Mouse (Mus musculus): ENCODE measurements around the gene Vmn1r225. TPM values are rescaled to one million over a fixed set of nuclear protein-coding genes. Genes with fewer than 3 reads are reported as not detected.
"Not testable (repeated sequence)": the region's sequence is repeated elsewhere in the genome, so short reads cannot be mapped to it uniquely, and the experiment has no call there.

Vmn1r225 gene
- polyA plus RNA-seq (2016; fragmentation: Nextera tagmentation; extraction: Ambion mirVana): not detected in 2 replicates

- H3K4me1 ChIP-seq: no peaks in the 10 kb centered on the region
- H3K27ac ChIP-seq: no peak within 1 kb of the TSS
- no peaks in the 10 kb centered on the region for H3K27me3 ChIP-seq (ENCODE audit: low read depth, poor library complexity, severe bottlenecking)
- H3K36me3 ChIP-seq: no peaks in the 10 kb centered on the region
- H3K9me3 ChIP-seq (replicated peaks): no peaks in the 10 kb centered on the region
- no peak within 1 kb of the TSS for H3K4me3 ChIP-seq
- no peak for DNase-seq (ENCODE audit: low spot score)
Measured at GRCm38 (mm10) chr17:20497858-20498257, at the start of gene Vmn1r225. Vmn1r225 (plus strand) TSS chr17:20498158.

- Histone ChIP-seq H3K4me1 (no peaks in the 10 kb centered on the region), H3K4me3 (no peak overlapping the region), H3K27ac (no peak overlapping the region), H3K36me3 (no peaks in the 10 kb centered on the region), H3K9me3 (replicated peaks) (no peaks in the 10 kb centered on the region), H3K27me3 (ENCODE audit: low read depth, poor library complexity, severe bottlenecking) (no peaks in the 10 kb centered on the region)
- 83% methylated on average over 3 of the region's 3 CpGs for WGBS
- no peak for DNase-seq (ENCODE audit: low spot score)
Measured at GRCm38 (mm10) chr17:20473311-20473710, 24.6 kb upstream of the Vmn1r225 start.

- DNase-seq (ENCODE audit: low spot score): no peak
- no peaks in the 10 kb centered on the region for H3K36me3 ChIP-seq
- no peaks in the 10 kb centered on the region for H3K9me3 ChIP-seq (replicated peaks)
- no peaks in the 10 kb centered on the region for H3K27me3 ChIP-seq (ENCODE audit: low read depth, poor library complexity, severe bottlenecking)
- H3K27ac ChIP-seq: no peak within 1 kb of the TSS
- no peaks in the 10 kb centered on the region for H3K4me1 ChIP-seq
- H3K4me3 ChIP-seq: no peak within 1 kb of the TSS
Measured at GRCm38 (mm10) chr17:20481231-20481630, 16.7 kb upstream of the Vmn1r225 start, which contains the start of gene Vmn2r108. Vmn2r108 (minus strand) TSS chr17:20481331.

GRCm38 (mm10) chr17:20508247-20508646 is 10.3 kb downstream of the Vmn1r225 start:
- not testable (repeated sequence) for H3K27ac ChIP-seq; H3K27me3 ChIP-seq (ENCODE audit: low read depth, poor library complexity, severe bottlenecking); H3K36me3 ChIP-seq; H3K4me3 ChIP-seq; DNase-seq (ENCODE audit: low spot score); H3K4me1 ChIP-seq; H3K9me3 ChIP-seq (replicated peaks)

Other genes with a start within 250 kb of the Vmn1r225 start
- not detected in 2 replicates for gene Vmn2r106, start 212.6 kb upstream of the Vmn1r225 start, polyA plus RNA-seq (2016; fragmentation: Nextera tagmentation; extraction: Ambion mirVana)
- gene Vmn2r107, start 152.9 kb upstream of the Vmn1r225 start, polyA plus RNA-seq (2016; fragmentation: Nextera tagmentation; extraction: Ambion mirVana): not detected in 2 replicates
- gene Vmn1r224, start 84.0 kb upstream of the Vmn1r225 start, polyA plus RNA-seq (2016; fragmentation: Nextera tagmentation; extraction: Ambion mirVana): not detected in 2 replicates
- not detected in 2 replicates for gene Vmn2r108, start 16.8 kb upstream of the Vmn1r225 start, polyA plus RNA-seq (2016; fragmentation: Nextera tagmentation; extraction: Ambion mirVana)
- gene Vmn2r109, start 66.6 kb downstream of the Vmn1r225 start, polyA plus RNA-seq (2016; fragmentation: Nextera tagmentation; extraction: Ambion mirVana): not detected in 2 replicates
- not detected in 2 replicates for gene Vmn2r110, start 98.3 kb downstream of the Vmn1r225 start, polyA plus RNA-seq (2016; fragmentation: Nextera tagmentation; extraction: Ambion mirVana)
- gene Fpr-rs3, start 126.7 kb downstream of the Vmn1r225 start, polyA plus RNA-seq (2016; fragmentation: Nextera tagmentation; extraction: Ambion mirVana): not detected in 2 replicates
- not detected in 2 replicates for gene Vmn1r226, start 184.7 kb downstream of the Vmn1r225 start, polyA plus RNA-seq (2016; fragmentation: Nextera tagmentation; extraction: Ambion mirVana)
- gene Vmn1r227, start 231.7 kb downstream of the Vmn1r225 start, polyA plus RNA-seq (2016; fragmentation: Nextera tagmentation; extraction: Ambion mirVana): not detected in 2 replicates